Mouse (Mus musculus) spleen, adult 2 months (tissue): ENCODE measurements around the gene Cpz.

Experiments used
- CTCF ChIP-seq: fragments of 200-500 bp; IDR thresholded peaks from 2 replicates; pipeline ENCODE4 v1.5.1; 2011; ENCODE audit warnings: mild to moderate bottlenecking, inconsistent platforms; ENCODE audit not compliant: insufficient read depth, insufficient read length, insufficient replicate concordance; ENCODE audit errors: extremely low read depth
- POLR2A ChIP-seq: fragments of 200-500 bp; IDR thresholded peaks from 2 replicates; pipeline ENCODE4 v1.6.1; 2011; ENCODE audit warnings: low read depth, low read length, inconsistent platforms

DNA sequence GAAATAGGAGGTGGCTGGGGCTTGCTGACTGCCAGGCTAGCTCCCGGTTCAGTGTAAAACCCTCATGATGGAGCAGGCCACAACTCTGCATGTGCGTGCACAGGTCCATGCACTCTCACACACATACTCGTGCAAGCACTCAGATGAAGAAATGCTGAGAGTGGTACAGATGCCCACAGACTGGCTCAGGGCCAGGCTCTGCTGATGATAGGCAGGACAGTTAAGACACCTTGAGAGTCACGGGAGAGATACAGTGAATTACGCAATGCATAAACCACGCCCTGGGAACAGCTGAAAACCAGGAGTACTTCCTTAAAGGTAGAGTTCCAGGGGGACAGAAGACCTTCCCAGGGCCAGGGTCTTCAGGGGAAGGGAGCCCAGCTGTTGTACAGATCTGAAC lies 46.0 kb upstream of the Cpz start:
- TF ChIP-seq POLR2A, result no peak
- no peak for TF ChIP-seq CTCF
